Mouse (Mus musculus) hindbrain, embryonic 14.5 days (tissue): ENCODE results near the gene Uqcrq. TPM values are rescaled to one million over a fixed set of nuclear protein-coding genes. Genes with fewer than 3 reads are reported as not detected.

Source experiments
- ATAC-seq: fragments of 200-750 bp; cut with Nextera tagmentation; 2 replicates; pipeline ENCODE4 v1.8.0; 2017; ENCODE audit warnings: moderate number of reproducible peaks, mild to moderate bottlenecking, moderate TSS enrichment, moderate library complexity; ENCODE audit not compliant: low FRiP score
- DNase-seq: peaks from one replicate; pipeline ENCODE4 v3.0.0-alpha.2; 2015; ENCODE audit warnings: low spot score
- H3K27ac ChIP-seq: fragments of 300-500 bp; sonication (generic); 2 replicates; pipeline ENCODE4 v1.5.1; 2014; ENCODE audit warnings: mild to moderate bottlenecking, moderate library complexity
- H3K27me3 ChIP-seq: fragments of 300-500 bp; sonication (generic); 2 replicates; pipeline ENCODE4 v1.6.1; 2014; ENCODE audit warnings: mild to moderate bottlenecking, low read length, mixed read lengths; ENCODE audit not compliant: control insufficient read depth, insufficient read depth
- H3K36me3 ChIP-seq: fragments of 300-500 bp; sonication (generic); replicated peaks from 2 replicates; pipeline ENCODE4 v1.6.1; 2014; ENCODE audit not compliant: control insufficient read depth, insufficient read depth
- H3K4me1 ChIP-seq: fragments of 300-500 bp; sonication (generic); replicated peaks from 2 replicates; pipeline ENCODE4 v1.6.1; 2014; ENCODE audit warnings: antibody characterized with exemption, low read length, mixed read lengths; ENCODE audit not compliant: control insufficient read depth, insufficient read depth
- H3K4me2 ChIP-seq: fragments of 300-500 bp; sonication (generic); replicated peaks from 2 replicates; pipeline ENCODE4 v1.6.1; 2014; ENCODE audit warnings: mild to moderate bottlenecking, moderate library complexity
- H3K4me3 ChIP-seq: fragments of 300-500 bp; sonication (generic); replicated peaks from 2 replicates; pipeline ENCODE4 v1.5.1; 2014; ENCODE audit warnings: mild to moderate bottlenecking, low read length
- H3K9ac ChIP-seq: fragments of 300-500 bp; sonication (generic); 2 replicates; pipeline ENCODE4 v1.6.1; 2014
- H3K9me3 ChIP-seq: fragments of 300-500 bp; sonication (generic); 2 replicates; pipeline ENCODE4 v1.6.1; 2016; ENCODE audit warnings: low read length; ENCODE audit not compliant: control insufficient read depth
- WGBS: fragments of 180-500 bp; shearing (Covaris S2); extraction: QIAGEN DNeasy Blood & Tissue Kit; methylation state at CpG from one replicate; pipeline ENCODE4 v1.1.7; 2014; 5-methylcytosine and 5-hydroxymethylcytosine counted together
- polyA plus RNA-seq: library from polyadenylated mRNA; unstranded; fragments of >200 nt; fragmentation: Nextera tagmentation; extraction: Ambion mirVana; gene quantifications from 2 replicates; pipeline ENCODE4 v1.2.1, GENCODE M21; 2014

Uqcrq gene
- 751 and 866 TPM in 2 replicates for polyA plus RNA-seq

GRCm38 (mm10) chr11:53430670-53431346 is at the start of gene Uqcrq, which contains the start of gene Gdf9:
Gene Uqcrq (minus strand): TSS chr11:53430831.
Gene Gdf9 (plus strand): TSS chr11:53431023.
- Histone ChIP-seq H3K4me1 (peaks cover 13% of the 10 kb centered on the region), H3K27me3 (no peaks in the 10 kb centered on the region), H3K9me3 (no peaks in the 10 kb centered on the region), H3K27ac (peak within 1 kb of the TSS; percentile 85), H3K4me2 (peak within 1 kb of the TSS; percentile 73), H3K36me3 (peaks cover 14% of the 10 kb centered on the region), H3K4me3 (peak within 1 kb of the TSS; percentile 66), H3K9ac (peak within 1 kb of the TSS; percentile 88)
- DNase-seq = peak; percentile 100
- under 1% methylated on average over 44 of the region's 44 CpGs for WGBS
- peak; percentile 96 for ATAC-seq

DNA sequence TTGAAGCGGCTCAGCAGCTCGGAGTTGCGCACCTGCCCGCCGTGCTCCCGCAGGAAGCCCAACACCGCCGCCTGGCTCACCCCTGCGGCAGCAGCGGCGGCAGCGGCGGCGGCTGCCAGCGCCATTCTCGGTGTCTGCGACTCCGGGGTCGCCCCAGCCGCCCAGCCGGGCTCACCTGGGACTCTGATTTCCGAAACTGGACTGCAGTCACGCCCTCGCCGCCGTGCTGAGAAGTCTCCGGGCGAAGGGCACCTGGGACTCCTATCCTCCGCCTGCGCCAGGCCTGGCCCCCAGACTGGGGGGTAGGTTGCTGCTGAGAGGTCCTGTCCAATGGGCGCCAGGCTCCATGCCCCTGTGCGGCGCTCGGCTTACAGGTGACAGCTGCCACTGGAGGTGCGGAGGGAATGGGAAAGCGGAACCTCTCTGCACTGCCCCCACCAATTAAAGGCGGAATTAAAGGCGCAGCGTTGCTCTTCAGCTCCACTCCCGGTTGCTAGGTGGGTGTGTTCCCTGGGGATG is 49.2 kb upstream of the Uqcrq start, which contains the start of the genes Gm9945 and Sowaha:
TSS of gene Gm9945 (plus strand) at position 384 of the 519 bp plus-strand sequence.
TSS of gene Sowaha (minus strand) at position 492 of the 519 bp plus-strand sequence.
- no peaks in the 10 kb centered on the region for H3K9me3 ChIP-seq
- 2% methylated on average over 38 of the region's 40 CpGs for WGBS
- no peak for DNase-seq
- H3K27ac ChIP-seq = no peak within 1 kb of the TSS
- peaks cover 67% of the 10 kb centered on the region for H3K27me3 ChIP-seq
- ATAC-seq = peak; percentile 54; the same call in 1 of the 2 replicates
- H3K36me3 ChIP-seq = no peaks in the 10 kb centered on the region
- peak within 1 kb of the TSS; percentile 41 for H3K4me3 ChIP-seq
- H3K4me1 ChIP-seq = peaks cover 30% of the 10 kb centered on the region
- peak within 1 kb of the TSS; percentile 65 for H3K4me2 ChIP-seq
- peak within 1 kb of the TSS; percentile 57 for H3K9ac ChIP-seq

- peak overlapping the region; percentile 57 for H3K9ac ChIP-seq
- no peaks in the 10 kb centered on the region for H3K36me3 ChIP-seq
- no peaks in the 10 kb centered on the region for H3K9me3 ChIP-seq
- peaks cover 30% of the 10 kb centered on the region for H3K4me1 ChIP-seq
- peaks cover 67% of the 10 kb centered on the region for H3K27me3 ChIP-seq
- H3K4me3 ChIP-seq = peak overlapping the region; percentile 41
- DNase-seq (no peak), ATAC-seq (0 out of 2 replicates have a peak, but pooled peaks have one; percentile 5)
- peak overlapping the region; percentile 65 for H3K4me2 ChIP-seq
- no peak overlapping the region for H3K27ac ChIP-seq
- WGBS = 1% methylated on average over 56 of the region's 62 CpGs
These were observed 48.6 kb upstream of the Uqcrq start for GRCm38 (mm10) chr11:53479171-53479782.

DNA sequence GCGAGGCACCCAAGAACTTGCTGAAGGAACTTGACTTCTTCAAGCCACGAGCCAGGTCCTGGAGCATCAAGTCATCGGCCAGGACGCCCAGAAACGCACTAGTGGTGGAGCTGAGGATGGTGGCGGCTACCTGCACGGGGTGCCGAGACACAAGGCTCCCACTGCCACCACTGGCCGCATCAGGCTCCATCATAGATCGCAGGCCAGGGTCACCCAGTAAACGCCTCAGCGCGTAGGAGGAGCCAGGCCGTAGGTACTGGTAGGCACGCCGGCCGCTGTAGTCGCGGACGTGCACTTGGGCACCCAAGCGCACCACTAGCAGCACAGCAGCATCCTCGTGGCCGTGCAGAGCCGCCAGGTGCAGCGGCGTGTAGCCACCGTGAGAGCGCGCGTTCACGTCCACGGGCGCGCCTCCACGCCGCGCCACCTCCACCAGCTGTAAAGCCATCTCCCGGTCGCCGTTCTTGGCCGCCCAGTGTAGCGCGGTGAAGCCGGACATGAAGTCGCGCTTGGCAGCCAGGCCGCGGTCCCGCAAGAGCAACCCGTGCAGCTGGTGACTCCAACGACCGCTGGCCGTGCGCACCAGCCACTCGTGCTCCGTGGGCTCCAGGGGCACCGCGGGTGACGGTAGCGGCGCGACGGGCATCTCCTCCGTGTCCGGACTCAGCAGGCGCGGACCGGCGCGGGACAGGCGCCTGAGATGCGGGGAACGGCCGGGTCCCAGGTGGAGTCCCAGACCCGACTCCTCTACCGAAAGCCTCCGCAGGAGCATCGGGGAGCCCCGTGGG is 47.9 kb upstream of the Uqcrq start:
- no peak for DNase-seq
- Histone ChIP-seq H3K27me3 (peaks cover 72% of the 10 kb centered on the region), H3K9me3 (no peaks in the 10 kb centered on the region), H3K4me1 (peaks cover 30% of the 10 kb centered on the region), H3K4me3 (peak overlapping the region; percentile 41), H3K9ac (peak overlapping the region; percentile 57), H3K36me3 (no peaks in the 10 kb centered on the region), H3K4me2 (peak overlapping the region; percentile 65), H3K27ac (no peak overlapping the region)
- 5% methylated on average over 79 of the region's 79 CpGs for WGBS
- peak; percentile 35; the same call in 1 of the 2 replicates for ATAC-seq

DNA sequence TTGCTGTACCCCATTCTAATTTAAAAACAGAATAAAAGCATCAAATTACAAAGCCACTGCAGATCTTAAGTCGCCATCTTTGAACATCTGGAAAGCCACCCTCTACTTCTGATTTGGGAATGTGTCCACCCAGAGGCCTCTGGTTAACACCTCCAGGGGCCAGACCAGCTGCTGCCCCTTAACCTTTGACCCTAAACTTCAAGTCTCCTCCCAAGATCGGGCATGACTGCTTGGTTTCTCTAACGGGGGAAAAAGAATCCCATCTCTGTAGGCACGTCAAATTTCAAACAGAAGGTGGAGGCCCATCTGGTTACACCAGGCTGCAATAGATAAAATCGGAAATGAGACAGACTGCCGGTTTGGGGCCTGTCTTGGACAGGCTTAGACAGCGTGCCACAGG is 47.2 kb upstream of the Uqcrq start:
- H3K4me2 ChIP-seq = no peak overlapping the region
- ATAC-seq (no peak), DNase-seq (no peak)
- peaks cover 68% of the 10 kb centered on the region for H3K27me3 ChIP-seq
- H3K9ac ChIP-seq = no peak overlapping the region
- peaks cover 30% of the 10 kb centered on the region for H3K4me1 ChIP-seq
- no peaks in the 10 kb centered on the region for H3K36me3 ChIP-seq
- no peaks in the 10 kb centered on the region for H3K9me3 ChIP-seq
- 44% methylated on average over 7 of the region's 7 CpGs for WGBS
- H3K27ac ChIP-seq = no peak overlapping the region
- no peak overlapping the region for H3K4me3 ChIP-seq

DNA sequence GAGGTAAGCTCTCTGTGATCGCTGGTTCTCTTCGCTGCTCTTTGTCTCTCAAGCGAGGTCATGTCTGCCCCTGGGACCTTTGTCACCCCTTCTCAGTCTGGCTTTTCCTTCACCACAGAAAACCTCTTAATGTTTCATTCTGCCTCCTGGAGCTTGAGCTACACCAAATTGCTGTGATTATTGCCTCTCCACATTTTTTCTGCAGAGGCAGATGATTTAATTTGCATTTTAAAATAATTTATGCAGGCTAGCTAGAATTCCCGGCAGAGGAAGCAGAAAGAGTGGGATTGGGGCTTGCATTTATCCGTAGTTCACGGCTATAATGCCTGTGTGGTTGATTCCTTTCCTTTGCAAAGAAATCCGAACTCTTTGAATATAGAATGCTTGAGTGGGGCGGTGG is 45.0 kb upstream of the Uqcrq start:
- H3K4me3 ChIP-seq = 0 out of 2 replicates have a peak overlapping the region, but pooled peaks have one; percentile 2

DNA sequence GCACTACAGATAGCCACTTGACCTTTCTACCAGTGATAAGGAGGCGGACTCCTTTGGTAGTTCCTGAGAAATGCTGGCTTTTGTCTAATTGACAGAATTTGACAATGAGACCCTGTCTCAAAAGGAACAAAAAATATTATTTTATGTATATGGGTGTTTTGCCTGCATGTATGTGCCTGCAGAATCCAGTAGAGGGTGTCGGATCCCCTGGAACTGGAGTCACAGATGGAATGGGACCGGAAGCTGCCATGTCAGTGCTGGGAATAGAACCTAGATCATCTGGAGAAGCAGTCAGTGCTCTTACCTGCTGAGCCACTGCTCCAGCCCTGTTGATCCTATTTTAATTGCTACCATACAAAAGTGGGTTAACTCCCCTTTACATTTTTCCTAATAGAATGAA is 42.1 kb upstream of the Uqcrq start:
- ATAC-seq (no peak), DNase-seq (no peak)
- Histone ChIP-seq H3K9me3 (no peaks in the 10 kb centered on the region), H3K4me2 (no peak overlapping the region), H3K36me3 (no peaks in the 10 kb centered on the region), H3K4me3 (no peak overlapping the region), H3K4me1 (peaks cover 19% of the 10 kb centered on the region), H3K27me3 (peaks cover 31% of the 10 kb centered on the region), H3K27ac (no peak overlapping the region), H3K9ac (no peak overlapping the region)
- 80% methylated on average over 3 of the region's 3 CpGs for WGBS

More for the DNA sequence above, 45.0 kb upstream of the Uqcrq start:
- peaks cover 32% of the 10 kb centered on the region for H3K4me1 ChIP-seq
- H3K27me3 ChIP-seq = peaks cover 56% of the 10 kb centered on the region
- peak overlapping the region; percentile 45 for H3K9ac ChIP-seq
- 11% methylated on average over 8 of the region's 8 CpGs for WGBS
- peak overlapping the region; percentile 62 for H3K27ac ChIP-seq
- ATAC-seq (no peak), DNase-seq (no peak)
- peak overlapping the region; percentile 37 for H3K4me2 ChIP-seq
- no peaks in the 10 kb centered on the region for H3K9me3 ChIP-seq
- no peaks in the 10 kb centered on the region for H3K36me3 ChIP-seq

DNA sequence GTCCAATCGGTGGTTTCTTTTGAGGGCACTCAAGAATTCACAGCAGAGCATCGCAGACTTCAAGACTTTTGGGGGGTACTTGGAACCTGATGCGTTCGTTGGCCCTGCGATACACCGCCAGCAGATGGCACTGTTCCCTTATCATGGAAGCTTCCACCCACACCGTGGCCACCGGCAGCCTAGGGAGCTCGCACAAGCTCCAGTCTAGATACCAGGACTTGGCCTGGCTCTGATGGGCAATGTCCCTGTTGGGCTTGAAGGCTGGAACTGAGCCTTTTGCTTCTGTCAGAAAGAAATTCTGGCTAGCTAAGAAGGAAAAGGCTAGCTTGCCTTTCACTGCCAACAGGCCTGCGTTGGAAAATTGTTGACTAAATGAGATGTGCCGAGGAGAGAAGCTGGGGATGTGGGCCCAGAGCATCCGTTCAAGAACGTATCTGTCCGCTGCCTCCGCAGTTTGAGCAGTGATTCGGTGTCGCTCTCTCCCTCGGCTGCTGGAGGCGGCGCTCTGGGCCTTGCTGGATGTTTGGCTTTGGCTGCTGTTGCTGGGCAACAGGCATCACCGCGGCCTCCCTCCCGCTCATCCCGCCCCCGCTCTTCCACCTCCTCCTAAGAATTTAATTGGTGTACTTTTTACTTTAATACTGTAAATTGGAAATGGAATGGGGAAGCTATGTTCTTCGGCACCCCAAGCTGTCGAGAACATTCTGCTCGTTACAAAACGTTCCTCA is 39.5 kb upstream of the Uqcrq start, which contains the start of gene Gm9837:
TSS of gene Gm9837 (minus strand) at position 512 of the 728 bp plus-strand sequence.
- Histone ChIP-seq H3K27ac (peak within 1 kb of the TSS; percentile 62; the same call in 1 of the 2 replicates), H3K9me3 (no peaks in the 10 kb centered on the region), H3K27me3 (peaks cover 44% of the 10 kb centered on the region), H3K4me3 (0 out of 2 replicates have a peak within 1 kb of the TSS, but pooled peaks have one; percentile 6), H3K4me2 (peak within 1 kb of the TSS; percentile 51), H3K4me1 (peaks cover 8% of the 10 kb centered on the region; the same call in 1 of the 2 replicates), H3K9ac (peak within 1 kb of the TSS; percentile 43; the same call in 1 of the 2 replicates), H3K36me3 (no peaks in the 10 kb centered on the region)
- peak; percentile 92 for DNase-seq
- peak; percentile 85 for ATAC-seq
- 2% methylated on average over 29 of the region's 29 CpGs for WGBS
